Mouse (Mus musculus) stomach, embryonic 16.5 days (tissue): ENCODE measurements around the gene Trabd. TPM values are rescaled to one million over a fixed set of nuclear protein-coding genes. Genes with fewer than 3 reads are reported as not detected.

Experiments
- ATAC-seq: fragments of 200-750 bp; cut with Nextera tagmentation; 2 replicates; pipeline ENCODE4 v1.8.0; 2017; ENCODE audit warnings: moderate number of reproducible peaks, moderate TSS enrichment; ENCODE audit not compliant: insufficient read depth, low FRiP score
- H3K27ac ChIP-seq: fragments of 300-500 bp; sonication (generic); 2 replicates; pipeline ENCODE4 v1.5.1; 2014; ENCODE audit warnings: low read length
- H3K27me3 ChIP-seq: fragments of 300-500 bp; sonication (generic); 2 replicates; pipeline ENCODE4 v1.6.1; 2014; ENCODE audit warnings: low read length, control low read depth, mixed read lengths; ENCODE audit not compliant: control insufficient read depth, insufficient read depth
- H3K36me3 ChIP-seq: fragments of 300-500 bp; sonication (generic); 2 replicates; pipeline ENCODE4 v1.6.1; 2014; ENCODE audit warnings: low read length; ENCODE audit not compliant: control insufficient read depth, insufficient read depth
- H3K4me1 ChIP-seq: fragments of 300-500 bp; sonication (generic); 2 replicates; pipeline ENCODE4 v1.6.1; 2014; ENCODE audit warnings: low read length, control low read depth, mixed read lengths; ENCODE audit not compliant: control insufficient read depth, insufficient read depth
- H3K4me2 ChIP-seq: fragments of 300-500 bp; sonication (generic); 2 replicates; pipeline ENCODE4 v1.6.1; 2014; ENCODE audit warnings: low read depth, low read length, mixed read lengths
- H3K4me3 ChIP-seq: fragments of 300-500 bp; sonication (generic); replicated peaks from 2 replicates; pipeline ENCODE4 v1.5.1; 2014; ENCODE audit warnings: mild to moderate bottlenecking, low read length
- H3K9ac ChIP-seq: fragments of 300-500 bp; sonication (generic); 2 replicates; pipeline ENCODE4 v1.6.1; 2014; ENCODE audit warnings: low read length
- H3K9me3 ChIP-seq: fragments of 300-500 bp; sonication (generic); replicated peaks from 2 replicates; pipeline ENCODE4 v1.6.1; 2016; ENCODE audit warnings: low read length, control low read depth; ENCODE audit not compliant: control insufficient read depth
- WGBS: fragments of 180-500 bp; shearing (Covaris S2); extraction: QIAGEN DNeasy Blood & Tissue Kit; methylation state at CpG from one replicate; pipeline ENCODE4 v1.1.7; 2014; 5-methylcytosine and 5-hydroxymethylcytosine counted together
- polyA plus RNA-seq: library from polyadenylated mRNA; unstranded; fragments of >200 nt; fragmentation: Nextera tagmentation; extraction: Ambion mirVana; gene quantifications from 2 replicates; pipeline ENCODE4 v1.2.1, GENCODE M21; 2015

The Trabd gene
- 59.9 and 70.2 TPM in 2 replicates for polyA plus RNA-seq

DNA sequence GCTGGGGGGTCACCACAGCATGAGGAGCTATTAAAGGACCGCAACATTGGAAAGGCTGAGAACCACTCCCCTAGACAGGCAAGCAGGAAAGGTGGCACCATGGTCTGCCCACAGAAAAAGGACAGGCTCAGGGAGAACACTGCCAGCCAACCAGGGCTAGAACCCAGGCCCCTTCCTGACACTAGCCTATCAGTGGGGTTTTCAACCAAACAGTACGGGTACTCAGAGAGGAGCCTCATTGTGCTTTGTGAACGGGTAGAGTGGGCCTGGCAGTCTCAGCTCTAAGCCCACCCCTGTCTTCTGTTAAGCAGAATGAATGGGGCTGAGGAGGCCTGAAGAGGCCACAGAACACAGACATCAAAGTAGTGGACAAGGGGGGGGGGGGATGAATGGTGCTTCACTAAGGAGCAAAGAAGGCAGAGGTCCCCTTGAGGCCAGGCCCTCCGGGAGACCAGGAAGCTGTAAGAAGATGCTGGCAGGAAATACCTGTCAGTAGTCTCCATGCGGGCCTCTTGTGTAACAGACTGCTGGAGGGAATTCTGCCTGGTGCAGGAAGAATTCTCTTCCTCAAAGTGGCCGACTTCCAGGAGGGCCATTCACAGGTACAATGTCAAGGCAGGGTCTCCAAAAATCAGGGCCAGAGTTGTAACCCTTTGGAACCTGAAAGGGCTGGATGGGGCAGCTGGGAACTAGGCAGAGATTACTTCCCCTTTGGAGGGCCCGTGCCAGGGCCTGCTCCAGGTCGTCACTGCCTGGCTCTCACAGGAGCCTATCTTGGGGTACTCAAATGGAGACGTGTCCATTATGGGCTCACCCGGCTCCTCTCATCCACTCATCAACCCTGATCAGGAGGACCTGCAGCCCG lies at the start of gene Trabd:
Gene Trabd (plus strand): TSS at position 512 of the 865 bp plus-strand sequence.
- Histone ChIP-seq H3K27ac (peak within 1 kb of the TSS; percentile 90), H3K4me1 (peaks cover 36% of the 10 kb centered on the region), H3K27me3 (no peaks in the 10 kb centered on the region), H3K36me3 (no peaks in the 10 kb centered on the region), H3K4me2 (peak within 1 kb of the TSS; percentile 66), H3K9ac (peak within 1 kb of the TSS; percentile 95), H3K9me3 (no peaks in the 10 kb centered on the region), H3K4me3 (peak within 1 kb of the TSS; percentile 84)
- WGBS: 22% methylated on average over 11 of the region's 11 CpGs
- no peak for ATAC-seq

DNA sequence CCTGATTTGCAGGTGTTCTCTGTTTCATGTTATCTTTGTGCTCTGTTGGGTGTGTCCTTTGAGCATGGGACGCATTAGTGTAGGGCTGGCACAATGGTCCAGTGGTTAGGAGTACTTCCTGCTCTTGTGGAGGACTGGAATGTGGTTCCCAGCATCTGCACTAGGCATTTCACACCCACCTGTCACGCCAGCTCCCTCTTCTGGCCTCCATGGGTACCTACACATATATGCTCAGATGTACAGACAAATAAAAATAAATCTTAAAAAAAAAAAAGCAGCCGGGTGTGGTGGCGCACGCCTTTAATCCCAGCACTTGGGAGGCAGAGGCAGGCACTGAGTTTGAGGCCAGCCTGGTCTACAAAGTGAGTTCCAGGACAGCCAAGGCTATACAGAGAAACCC lies 30.5 kb upstream of the Trabd start:
- Histone ChIP-seq H3K36me3 (no peaks in the 10 kb centered on the region), H3K27me3 (no peaks in the 10 kb centered on the region)

DNA sequence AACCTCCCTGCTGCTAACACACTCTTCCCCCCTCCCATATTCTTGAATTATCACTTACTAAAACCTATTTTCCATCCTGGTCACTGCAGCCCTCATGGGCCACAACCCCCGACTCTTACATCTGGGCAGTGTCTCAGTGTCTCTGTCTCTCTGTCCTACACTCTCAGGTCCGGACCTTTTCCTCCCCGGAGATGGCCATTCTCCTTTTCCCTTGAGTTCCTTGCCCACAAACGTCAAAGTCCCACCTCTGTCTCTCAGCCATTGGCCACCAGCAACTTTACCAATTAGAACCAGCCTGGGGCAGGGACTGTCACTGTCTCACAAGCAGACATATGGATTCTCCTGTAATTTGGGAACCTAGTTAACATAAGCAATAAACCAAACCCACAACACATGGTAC lies 28.6 kb upstream of the Trabd start:
- no peaks in the 10 kb centered on the region for H3K36me3 ChIP-seq
- H3K4me3 ChIP-seq: no peak overlapping the region
- H3K9ac ChIP-seq: no peak overlapping the region
- no peak overlapping the region for H3K27ac ChIP-seq
- H3K9me3 ChIP-seq: no peaks in the 10 kb centered on the region
- no peaks in the 10 kb centered on the region for H3K4me1 ChIP-seq
- 71% methylated on average over 4 of the region's 4 CpGs for WGBS
- ATAC-seq: no peak
- no peak overlapping the region for H3K4me2 ChIP-seq
- H3K27me3 ChIP-seq: no peaks in the 10 kb centered on the region

More for the DNA sequence above, 30.5 kb upstream of the Trabd start:
- WGBS: 74% methylated on average over 5 of the region's 5 CpGs
- Histone ChIP-seq H3K4me2 (no peak overlapping the region), H3K27ac (no peak overlapping the region), H3K9me3 (no peaks in the 10 kb centered on the region), H3K4me1 (no peaks in the 10 kb centered on the region), H3K9ac (no peak overlapping the region), H3K4me3 (no peak overlapping the region)
- no peak for ATAC-seq

DNA sequence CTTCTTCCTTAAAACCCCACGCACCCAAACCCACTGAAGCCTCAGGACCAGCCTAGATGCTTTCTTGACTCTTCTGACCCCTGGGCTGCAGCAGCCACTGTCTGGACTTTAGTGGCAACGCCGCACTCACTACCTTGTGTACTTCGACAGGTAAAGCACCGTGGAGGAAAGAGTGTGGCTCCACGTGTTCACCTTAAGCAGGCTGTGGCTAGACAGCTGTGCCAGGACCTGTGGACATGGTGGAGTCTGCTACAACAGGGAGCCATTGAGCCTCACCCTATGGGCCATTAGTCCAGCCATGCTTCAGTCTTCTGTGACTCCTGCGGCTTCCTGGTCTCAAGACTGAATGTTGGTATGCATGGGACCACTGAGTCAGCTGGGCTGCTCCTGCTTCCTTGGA lies 20.3 kb upstream of the Trabd start:
- no peak overlapping the region for H3K27ac ChIP-seq
- H3K36me3 ChIP-seq: no peaks in the 10 kb centered on the region
- H3K9me3 ChIP-seq: no peaks in the 10 kb centered on the region
- H3K4me1 ChIP-seq: no peaks in the 10 kb centered on the region
- H3K27me3 ChIP-seq: peaks cover 20% of the 10 kb centered on the region
- H3K4me3 ChIP-seq: no peak overlapping the region
- H3K4me2 ChIP-seq: no peak overlapping the region
- 86% methylated on average over 7 of the region's 7 CpGs for WGBS
- no peak overlapping the region for H3K9ac ChIP-seq
- no peak for ATAC-seq

DNA sequence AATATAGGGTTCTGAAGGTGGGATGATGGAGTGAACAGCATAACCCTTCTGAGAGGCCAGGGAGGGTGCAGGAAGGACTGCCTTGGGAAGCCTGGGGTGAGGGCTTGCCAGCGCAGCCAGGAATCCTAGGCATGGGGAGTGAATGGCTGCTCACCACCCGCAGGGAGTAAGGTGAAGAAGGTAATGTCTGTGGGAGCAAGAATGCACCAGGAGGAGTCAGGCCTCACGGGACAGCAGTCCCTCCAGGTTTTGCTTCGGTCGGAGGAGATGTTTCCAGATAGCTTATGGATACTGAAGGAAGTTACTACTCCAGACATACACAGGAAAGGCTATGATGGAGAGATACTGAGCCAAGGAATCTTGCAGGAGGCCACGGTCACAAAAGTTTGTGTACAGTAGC lies 16.2 kb upstream of the Trabd start:
- peaks cover 4% of the 10 kb centered on the region; the same call in 1 of the 2 replicates for H3K4me1 ChIP-seq
- no peak overlapping the region for H3K27ac ChIP-seq
- no peak for ATAC-seq
- H3K4me2 ChIP-seq: peak overlapping the region; percentile 99; the same call in 1 of the 2 replicates
- peaks cover 30% of the 10 kb centered on the region for H3K27me3 ChIP-seq
- no peak overlapping the region for H3K4me3 ChIP-seq
- H3K9me3 ChIP-seq: no peaks in the 10 kb centered on the region
- H3K36me3 ChIP-seq: no peaks in the 10 kb centered on the region
- no peak overlapping the region for H3K9ac ChIP-seq
- WGBS: 17% methylated on average over 6 of the region's 6 CpGs

GRCm38 (mm10) chr15:89059161-89059931 lies 15.6 kb upstream of the Trabd start, which contains the start of gene Panx2:
TSS of gene Panx2 (plus strand) at chr15:89059734.
- under 1% methylated on average over 54 of the region's 57 CpGs for whole genome bisulfite sequencing
- peaks cover 4% of the 10 kb centered on the region; the same call in 1 of the 2 replicates for H3K4me1 ChIP-seq
- H3K4me2 ChIP-seq: peak within 1 kb of the TSS; percentile 99
- no peaks in the 10 kb centered on the region for H3K36me3 ChIP-seq
- peak within 1 kb of the TSS; percentile 72 for H3K9ac ChIP-seq
- H3K27ac ChIP-seq: no peak within 1 kb of the TSS
- ATAC-seq: no peak
- peaks cover 30% of the 10 kb centered on the region for H3K27me3 ChIP-seq
- H3K9me3 ChIP-seq: no peaks in the 10 kb centered on the region
- H3K4me3 ChIP-seq: peak within 1 kb of the TSS; percentile 58

- 2% methylated on average over 46 of the region's 48 CpGs for WGBS
- peaks cover 30% of the 10 kb centered on the region for H3K27me3 ChIP-seq
- ATAC-seq: peak; percentile 23; the same call in 1 of the 2 replicates
Measured at GRCm38 (mm10) chr15:89060032-89060681, 14.8 kb upstream of the Trabd start.

DNA sequence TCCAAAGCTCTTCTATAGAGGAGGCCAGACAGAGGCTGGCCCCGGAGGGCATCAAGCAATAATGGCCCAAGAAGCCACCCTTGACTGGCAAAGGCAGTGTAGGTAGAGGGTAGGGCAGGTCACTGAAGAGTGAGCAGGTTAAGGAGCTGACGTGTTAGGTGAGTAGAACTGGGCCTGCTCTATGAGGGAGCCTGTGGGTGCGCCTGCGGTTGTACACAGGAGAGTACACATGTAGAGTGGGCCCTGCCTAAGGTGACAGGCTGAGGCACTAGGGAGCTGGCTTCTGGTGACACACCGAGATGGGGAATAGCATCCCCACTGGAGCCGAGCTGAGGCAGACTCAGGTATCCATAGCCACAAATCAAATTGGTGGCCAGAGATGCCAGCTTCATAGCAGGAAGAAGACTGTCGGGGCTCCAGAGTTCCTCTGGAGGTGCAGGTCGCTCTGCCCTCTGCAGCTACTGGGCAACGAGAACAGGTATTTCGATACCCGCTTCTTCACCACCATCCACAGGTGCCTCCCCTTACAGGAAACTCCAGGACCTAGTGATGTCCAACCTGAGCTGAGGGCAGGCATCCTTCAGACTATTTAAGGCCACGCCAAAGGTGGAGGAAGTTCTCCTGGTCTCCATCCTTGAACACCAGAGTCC lies 14.0 kb upstream of the Trabd start:
- no peaks in the 10 kb centered on the region for H3K9me3 ChIP-seq
- no peak overlapping the region for H3K9ac ChIP-seq
- ATAC-seq: no peak
- peaks cover 4% of the 10 kb centered on the region; the same call in 1 of the 2 replicates for H3K4me1 ChIP-seq
- 87% methylated on average over 12 of the region's 12 CpGs for WGBS
- no peak overlapping the region for H3K27ac ChIP-seq
- no peak overlapping the region for H3K4me3 ChIP-seq
- H3K36me3 ChIP-seq: no peaks in the 10 kb centered on the region
- H3K4me2 ChIP-seq: no peak overlapping the region
- H3K27me3 ChIP-seq: peaks cover 30% of the 10 kb centered on the region

More at GRCm38 (mm10) chr15:89060032-89060681, 14.8 kb upstream of the Trabd start:
- peaks cover 4% of the 10 kb centered on the region; the same call in 1 of the 2 replicates for H3K4me1 ChIP-seq
- H3K9me3 ChIP-seq: no peaks in the 10 kb centered on the region
- peak overlapping the region; percentile 72 for H3K9ac ChIP-seq
- H3K4me3 ChIP-seq: peak overlapping the region; percentile 58
- H3K36me3 ChIP-seq: no peaks in the 10 kb centered on the region
- H3K4me2 ChIP-seq: peak overlapping the region; percentile 99
- H3K27ac ChIP-seq: no peak overlapping the region
